Mouse (Mus musculus): ENCODE data around the gene Baiap2. TPM values are rescaled to one million over a fixed set of nuclear protein-coding genes. Genes with fewer than 3 reads are reported as not detected.

The Baiap2 gene
- polyA plus RNA-seq, 1 experiment from 2014 or later, result 21.4 TPM

GRCm38 (mm10) chr11:119990658-119991337, 48.2 kb downstream of the Baiap2 start:
- Histone ChIP-seq H3K4me2 (ENCODE audit: low read length) (0 out of 2 replicates have a peak overlapping the region, but pooled peaks have one; percentile 10), H3K9ac (ENCODE audit: low read depth, low read length) (no peak overlapping the region), H3K27me3 (ENCODE audit: insufficient read depth, low read length) (no peaks in the 10 kb centered on the region), H3K27ac (no peak overlapping the region; the same call in 1 of the 2 replicates), H3K4me1 (replicated peaks; ENCODE audit: insufficient read depth, low read length) (peaks cover 20% of the 10 kb centered on the region), H3K36me3 (ENCODE audit: insufficient read depth, low read length) (peaks cover 25% of the 10 kb centered on the region), H3K9me3 (replicated peaks; ENCODE audit: low read length) (no peaks in the 10 kb centered on the region), H3K4me3 (replicated peaks; ENCODE audit: low read depth, low read length) (no peak overlapping the region)
- WGBS, result 47% methylated on average over 10 of the region's 10 CpGs
- ATAC-seq (replicated peaks; ENCODE audit: low FRiP score, low read depth), result no peak
- TF ChIP-seq CTCF (IDR thresholded peaks at IDR 0.05; ENCODE audit: low read depth), result no peak
- peak; percentile 17 for DNase-seq (ENCODE audit: low spot score)

- Histone ChIP-seq H3K27ac (no peak overlapping the region; the same call in 1 of the 2 replicates), H3K9ac (ENCODE audit: low read depth, low read length) (no peak overlapping the region), H3K27me3 (ENCODE audit: insufficient read depth, low read length) (no peaks in the 10 kb centered on the region), H3K4me2 (ENCODE audit: low read length) (0 out of 2 replicates have a peak overlapping the region, but pooled peaks have one; percentile 10), H3K4me3 (replicated peaks; ENCODE audit: low read depth, low read length) (no peak overlapping the region), H3K4me1 (replicated peaks; ENCODE audit: insufficient read depth, low read length) (peaks cover 20% of the 10 kb centered on the region), H3K36me3 (ENCODE audit: insufficient read depth, low read length) (peaks cover 20% of the 10 kb centered on the region), H3K9me3 (replicated peaks; ENCODE audit: low read length) (no peaks in the 10 kb centered on the region)
- DNase-seq (ENCODE audit: low spot score), result peak; percentile 95
- 12% methylated on average over 10 of the region's 10 CpGs for WGBS
- ATAC-seq (replicated peaks; ENCODE audit: low FRiP score, low read depth), result peak; percentile 72
- peak; percentile 98 for TF ChIP-seq CTCF (IDR thresholded peaks at IDR 0.05; ENCODE audit: low read depth)
These were observed 48.7 kb downstream of the Baiap2 start for GRCm38 (mm10) chr11:119991338-119991678.

- 80% methylated on average over 16 of the region's 16 CpGs for WGBS
- no peak overlapping the region for H3K4me3 ChIP-seq (replicated peaks; ENCODE audit: low read depth, low read length)
- no peaks in the 10 kb centered on the region for H3K9me3 ChIP-seq (replicated peaks; ENCODE audit: low read length)
- no peak for ATAC-seq (replicated peaks; ENCODE audit: low FRiP score, low read depth)
- no peak for DNase-seq (ENCODE audit: low spot score)
- H3K27me3 ChIP-seq (ENCODE audit: insufficient read depth, low read length), result no peaks in the 10 kb centered on the region
- no peak overlapping the region for H3K9ac ChIP-seq (ENCODE audit: low read depth, low read length)
- H3K4me2 ChIP-seq (ENCODE audit: low read length), result no peak overlapping the region
- H3K4me1 ChIP-seq (replicated peaks; ENCODE audit: insufficient read depth, low read length), result no peaks in the 10 kb centered on the region
- no peak overlapping the region for H3K27ac ChIP-seq
- H3K36me3 ChIP-seq (ENCODE audit: insufficient read depth, low read length), result peaks cover 30% of the 10 kb centered on the region
- no peak for TF ChIP-seq CTCF (IDR thresholded peaks at IDR 0.05; ENCODE audit: low read depth)
These were observed 54.8 kb downstream of the Baiap2 start for GRCm38 (mm10) chr11:119997351-119997750.

GRCm38 (mm10) chr11:120002041-120002440, 59.5 kb downstream of the Baiap2 start:
- Histone ChIP-seq H3K9me3 (replicated peaks; ENCODE audit: low read length) (no peaks in the 10 kb centered on the region), H3K27ac (no peak overlapping the region), H3K36me3 (ENCODE audit: insufficient read depth, low read length) (0 out of 2 replicates have a peak, but pooled peaks cover 11% of the 10 kb centered on the region), H3K4me2 (ENCODE audit: low read length) (no peak overlapping the region), H3K4me3 (replicated peaks; ENCODE audit: low read depth, low read length) (no peak overlapping the region), H3K4me1 (replicated peaks; ENCODE audit: insufficient read depth, low read length) (no peaks in the 10 kb centered on the region), H3K9ac (ENCODE audit: low read depth, low read length) (no peak overlapping the region), H3K27me3 (ENCODE audit: insufficient read depth, low read length) (no peaks in the 10 kb centered on the region)
- WGBS, result 86% methylated on average over 5 of the region's 5 CpGs
- DNase-seq (ENCODE audit: low spot score) (no peak), ATAC-seq (replicated peaks; ENCODE audit: low FRiP score, low read depth) (no peak)
- no peak for TF ChIP-seq CTCF (IDR thresholded peaks at IDR 0.05; ENCODE audit: low read depth)

GRCm38 (mm10) chr11:120002634-120003220, 60.2 kb downstream of the Baiap2 start:
- TF ChIP-seq CTCF (IDR thresholded peaks at IDR 0.05; ENCODE audit: low read depth), result no peak

DNA sequence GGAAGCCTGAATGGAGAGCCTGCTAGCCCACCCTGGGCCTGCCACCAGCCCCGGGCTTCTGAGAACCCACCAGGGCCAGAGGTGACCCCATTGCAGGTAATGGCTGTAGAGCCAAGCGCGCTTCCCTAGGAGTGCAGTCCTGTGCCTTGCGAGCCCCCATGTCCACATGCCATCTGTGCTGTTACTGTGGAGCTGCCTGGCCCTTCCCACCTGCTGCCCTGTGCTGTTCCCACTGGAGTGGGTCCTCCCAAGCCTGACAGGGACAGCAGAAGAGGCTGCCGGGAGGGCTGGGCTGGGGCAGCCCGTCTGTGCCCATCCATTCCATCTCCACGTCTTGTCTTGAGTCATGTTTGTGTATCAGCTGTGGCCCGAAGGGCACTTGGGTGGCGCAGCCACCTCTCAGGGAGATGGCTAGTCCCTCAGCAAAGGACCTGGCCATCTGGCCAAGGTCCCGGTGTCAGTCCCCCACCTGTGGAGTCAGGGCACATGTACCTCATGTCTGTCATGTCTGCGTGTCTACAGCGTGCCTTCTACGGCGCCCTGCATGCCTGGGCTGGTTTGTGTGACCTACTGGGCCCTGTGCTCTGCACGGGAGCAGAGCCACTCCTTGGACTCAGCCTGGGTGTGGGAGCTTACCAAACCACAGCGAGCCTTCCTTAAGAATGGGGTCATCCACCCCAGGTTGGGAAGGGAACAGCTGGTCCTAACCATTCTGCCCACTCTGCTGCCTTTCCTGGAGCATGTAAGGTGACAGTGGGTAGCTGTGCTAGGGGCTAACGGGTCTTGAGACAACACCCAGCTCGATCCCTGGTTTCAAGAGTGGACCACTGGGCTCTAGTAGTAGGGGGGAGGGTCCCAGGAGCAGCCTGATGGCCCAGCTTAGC, 63.1 kb downstream of the Baiap2 start:
- Histone ChIP-seq H3K9me3 (replicated peaks; ENCODE audit: low read length) (no peaks in the 10 kb centered on the region), H3K4me1 (replicated peaks; ENCODE audit: insufficient read depth, low read length) (no peaks in the 10 kb centered on the region), H3K4me2 (ENCODE audit: low read length) (no peak overlapping the region), H3K9ac (ENCODE audit: low read depth, low read length) (no peak overlapping the region), H3K4me3 (replicated peaks; ENCODE audit: low read depth, low read length) (no peak overlapping the region), H3K27ac (no peak overlapping the region), H3K36me3 (ENCODE audit: insufficient read depth, low read length) (0 out of 2 replicates have a peak, but pooled peaks cover 3% of the 10 kb centered on the region), H3K27me3 (ENCODE audit: insufficient read depth, low read length) (no peaks in the 10 kb centered on the region)
- 90% methylated on average over 18 of the region's 18 CpGs for WGBS
- ATAC-seq (replicated peaks; ENCODE audit: low FRiP score, low read depth) (no peak), DNase-seq (ENCODE audit: low spot score) (no peak)
- TF ChIP-seq CTCF (IDR thresholded peaks at IDR 0.05; ENCODE audit: low read depth), result no peak

More at GRCm38 (mm10) chr11:120002634-120003220, 60.2 kb downstream of the Baiap2 start:
- no peak for DNase-seq (ENCODE audit: low spot score)
- H3K4me1 ChIP-seq (replicated peaks; ENCODE audit: insufficient read depth, low read length), result no peaks in the 10 kb centered on the region
- no peak overlapping the region for H3K27ac ChIP-seq
- 0 out of 2 replicates have a peak, but pooled peaks cover 9% of the 10 kb centered on the region for H3K36me3 ChIP-seq (ENCODE audit: insufficient read depth, low read length)
- 89% methylated on average over 7 of the region's 7 CpGs for WGBS
- no peak overlapping the region for H3K4me3 ChIP-seq (replicated peaks; ENCODE audit: low read depth, low read length)
- ATAC-seq (replicated peaks; ENCODE audit: low FRiP score, low read depth), result no peak
- no peaks in the 10 kb centered on the region for H3K9me3 ChIP-seq (replicated peaks; ENCODE audit: low read length)
- no peaks in the 10 kb centered on the region for H3K27me3 ChIP-seq (ENCODE audit: insufficient read depth, low read length)
- no peak overlapping the region for H3K4me2 ChIP-seq (ENCODE audit: low read length)
- no peak overlapping the region for H3K9ac ChIP-seq (ENCODE audit: low read depth, low read length)

Data from kidney, postnatal 0 days (tissue).